In the genomic region with DNA sequence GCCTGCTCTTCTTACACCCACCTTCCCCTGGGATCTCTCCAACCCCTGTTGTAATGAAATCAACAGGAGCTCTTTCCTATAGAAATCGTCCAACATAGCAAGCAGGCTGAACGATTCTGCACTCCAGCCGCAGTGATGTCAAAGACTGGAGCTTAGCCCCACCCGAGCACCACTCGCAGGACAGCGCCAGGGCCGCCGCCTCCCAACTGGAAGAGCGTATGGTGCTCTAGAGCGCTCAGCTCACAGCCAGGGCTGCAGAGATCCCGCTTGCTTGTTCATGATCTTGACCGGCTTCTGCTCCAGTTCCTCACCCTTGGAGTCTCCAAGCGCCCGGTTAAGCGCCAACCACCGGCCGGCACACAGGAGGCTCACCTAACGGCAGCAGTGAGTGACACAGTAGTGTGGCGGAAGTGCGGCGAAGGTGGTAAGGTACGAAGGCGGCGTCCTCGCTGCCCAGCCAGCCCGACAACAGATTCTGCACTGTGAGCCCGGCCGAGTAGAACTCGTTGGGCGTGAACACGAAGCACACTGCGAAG, we compare ENCODE assay signal across 8 mouse cellular contexts. TPM values are rescaled to one million over a fixed set of nuclear protein-coding genes. Genes with fewer than 3 reads are reported as not detected.
DNase-seq lines count a peak whose midpoint lies in the region; ATAC-seq and TF ChIP-seq lines count a peak whose summit lies in the region.

No protein-coding gene starts in this region.

- no peak for TF ChIP-seq CTCF in kidney, adult 2 months (conservative IDR thresholded peaks at IDR 0.05; ENCODE audit: insufficient read depth, insufficient read length, low read depth, low read length)
- no peak for TF ChIP-seq CTCF in Patski (IDR thresholded peaks at IDR 0.05)

- H3K27ac ChIP-seq in kidney, adult 2 months (ENCODE audit: insufficient read depth, low read depth, low read length) = peak overlapping the region; percentile 97
- peak overlapping the region; percentile 97 for H3K27ac ChIP-seq in forebrain, embryonic 15.5 days (replicated peaks)
- H3K27ac ChIP-seq in liver, embryonic 15.5 days (replicated peaks) = peak overlapping the region; percentile 98

- in situ Hi-C loops in Patski (cut with MboI; ENCODE audit: low pct_unique_long_range_greater_than_20kb) = no loop called here

- peak overlapping the region; percentile 96 for H3K4me3 ChIP-seq in kidney, adult 2 months (ENCODE audit: insufficient read depth, low read depth, low read length)
- H3K4me3 ChIP-seq in forebrain, embryonic 15.5 days = peak overlapping the region; percentile 78
- peak overlapping the region; percentile 96 for H3K4me3 ChIP-seq in liver, embryonic 15.5 days (replicated peaks)

- H3K4me1 ChIP-seq in kidney, adult 2 months (ENCODE audit: control insufficient read depth, insufficient read depth, low read length) = peaks cover 12% of the 10 kb centered on the region; the same call in 1 of the 2 replicates
- H3K4me1 ChIP-seq in forebrain, embryonic 15.5 days = peaks cover 47% of the 10 kb centered on the region
- H3K4me1 ChIP-seq in liver, embryonic 15.5 days (replicated peaks) = peaks cover 71% of the 10 kb centered on the region

- POLR2A ChIA-PET in Patski (lab: Charles Lee) = interaction anchor here (1.0 kb wide), 1 partner anchor 19 kb away, joined by 3 read pairs; no protein-coding TSS in a partner anchor

- under 1% methylated on average over 32 of the region's 32 CpGs for WGBS in kidney, adult 2 months
- WGBS in forebrain, embryonic 15.5 days = under 1% methylated on average over 32 of the region's 32 CpGs
- under 1% methylated on average over 32 of the region's 32 CpGs for WGBS in liver, embryonic 15.5 days (ENCODE audit: insufficient replicate concordance)

- H3K27me3 ChIP-seq in kidney, adult 2 months (replicated peaks; ENCODE audit: control insufficient read depth, insufficient read depth, low read length) = no peaks in the 10 kb centered on the region
- H3K27me3 ChIP-seq in Patski = no peaks in the 10 kb centered on the region
- H3K27me3 ChIP-seq in forebrain, embryonic 15.5 days = no peaks in the 10 kb centered on the region
- H3K27me3 ChIP-seq in liver, embryonic 15.5 days = no peaks in the 10 kb centered on the region

- H3K9ac ChIP-seq in forebrain, embryonic 15.5 days (replicated peaks) = peak overlapping the region; percentile 69
- peak overlapping the region; percentile 93 for H3K9ac ChIP-seq in liver, embryonic 15.5 days

- CTCF ChIA-PET in Patski (lab: Charles Lee) = interaction anchor here (0.9 kb wide), 1 partner anchor 14 kb away, joined by 3 read pairs; no protein-coding TSS in a partner anchor

- no peaks in the 10 kb centered on the region for H3K9me3 ChIP-seq in forebrain, embryonic 15.5 days
- no peaks in the 10 kb centered on the region for H3K9me3 ChIP-seq in liver, embryonic 15.5 days (replicated peaks)

- no peak for TF ChIP-seq POLR2A in kidney, adult 2 months (IDR thresholded peaks at IDR 0.05; ENCODE audit: low read depth, low read length)

- DNase-seq in kidney, adult 2 months = no peak
- no peak for DNase-seq in kidney, postnatal 36 days
- DNase-seq in Patski (ENCODE audit: low read depth, low spot score) = no peak
- DNase-seq in urinary bladder, postnatal 14 days (ENCODE audit: low spot score) = no peak
- no peak for DNase-seq in thymus, adult 18-20 months
- DNase-seq in urinary bladder, adult 2 months (ENCODE audit: low spot score) = no peak

- peak; percentile 37 for ATAC-seq in Patski
- ATAC-seq in forebrain, embryonic 15.5 days (replicated peaks) = no peak
- peak; percentile 44 for ATAC-seq in liver, embryonic 15.5 days (ENCODE audit: insufficient read depth)

- peak overlapping the region; percentile 95 for H3K4me2 ChIP-seq in forebrain, embryonic 15.5 days (replicated peaks)
- H3K4me2 ChIP-seq in liver, embryonic 15.5 days = peak overlapping the region; percentile 93

- no peaks in the 10 kb centered on the region for H3K36me3 ChIP-seq in kidney, adult 2 months (ENCODE audit: control insufficient read depth, insufficient read depth, low read length)
- peaks cover 14% of the 10 kb centered on the region for H3K36me3 ChIP-seq in forebrain, embryonic 15.5 days
- peaks cover 53% of the 10 kb centered on the region for H3K36me3 ChIP-seq in liver, embryonic 15.5 days (replicated peaks)

RNA-seq across cellular contexts. Expression of gene Tacc3, which starts 0.6 kb away (rescaled TPM):
- 2.3 and 2.6 TPM in 2 replicates for polyA plus RNA-seq in kidney, adult 2 months (2012; rRNA removed)
- 63.4 TPM for polyA plus RNA-seq in Patski (2021)
- 91.5 and 98.2 TPM in 2 replicates for polyA plus RNA-seq in forebrain, embryonic 15.5 days (2015; fragmentation: Nextera tagmentation; extraction: Ambion mirVana)
- 134 and 140 TPM in 2 replicates for polyA plus RNA-seq in liver, embryonic 15.5 days (2015; fragmentation: Nextera tagmentation; extraction: Ambion mirVana)
- polyA plus RNA-seq in urinary bladder, adult 2 months (2012; rRNA removed) = 6.6 and 6.9 TPM in 2 replicates

RNA-seq across cellular contexts. Expression of gene Tmem129, which starts 0.9 kb away (rescaled TPM):
- 47.4 and 51.2 TPM in 2 replicates for polyA plus RNA-seq in kidney, adult 2 months (2012; rRNA removed)
- polyA plus RNA-seq in Patski (2021) = 40.5 TPM
- 31.0 and 35.0 TPM in 2 replicates for polyA plus RNA-seq in forebrain, embryonic 15.5 days (2015; fragmentation: Nextera tagmentation; extraction: Ambion mirVana)
- polyA plus RNA-seq in liver, embryonic 15.5 days (2015; fragmentation: Nextera tagmentation; extraction: Ambion mirVana) = 20.6 and 23.1 TPM in 2 replicates
- polyA plus RNA-seq in urinary bladder, adult 2 months (2012; rRNA removed) = 30.9 and 39.0 TPM in 2 replicates

RNA-seq across cellular contexts. Expression of gene Slbp, which starts 4.9 kb away (rescaled TPM):
- 12.7 and 15.7 TPM in 2 replicates for polyA plus RNA-seq in kidney, adult 2 months (2012; rRNA removed)
- polyA plus RNA-seq in Patski (2021) = 77.3 TPM
- 129 and 141 TPM in 2 replicates for polyA plus RNA-seq in forebrain, embryonic 15.5 days (2015; fragmentation: Nextera tagmentation; extraction: Ambion mirVana)
- polyA plus RNA-seq in liver, embryonic 15.5 days (2015; fragmentation: Nextera tagmentation; extraction: Ambion mirVana) = 246 and 270 TPM in 2 replicates
- polyA plus RNA-seq in urinary bladder, adult 2 months (2012; rRNA removed) = 24.1 and 28.1 TPM in 2 replicates

RNA-seq across cellular contexts. Expression of gene Gm9903, which starts 27.6 kb away (rescaled TPM):
- polyA plus RNA-seq in kidney, adult 2 months (2012; rRNA removed) = 0.64 and 0.77 TPM in 2 replicates
- 0.56 TPM for polyA plus RNA-seq in Patski (2021)
- 0.60 and 0.75 TPM in 2 replicates for polyA plus RNA-seq in forebrain, embryonic 15.5 days (2015; fragmentation: Nextera tagmentation; extraction: Ambion mirVana)
- 0.08 TPM in 2 replicates for polyA plus RNA-seq in liver, embryonic 15.5 days (2015; fragmentation: Nextera tagmentation; extraction: Ambion mirVana)
- 1.0 and 1.1 TPM in 2 replicates for polyA plus RNA-seq in urinary bladder, adult 2 months (2012; rRNA removed)

RNA-seq across cellular contexts. Expression of gene Fam53a, which starts 27.9 kb away (rescaled TPM):
- polyA plus RNA-seq in kidney, adult 2 months (2012; rRNA removed) = 20.8 and 27.1 TPM in 2 replicates
- 48.0 TPM for polyA plus RNA-seq in Patski (2021)
- 44.0 and 47.8 TPM in 2 replicates for polyA plus RNA-seq in forebrain, embryonic 15.5 days (2015; fragmentation: Nextera tagmentation; extraction: Ambion mirVana)
- 18.3 and 19.7 TPM in 2 replicates for polyA plus RNA-seq in liver, embryonic 15.5 days (2015; fragmentation: Nextera tagmentation; extraction: Ambion mirVana)
- 20.9 and 24.2 TPM in 2 replicates for polyA plus RNA-seq in urinary bladder, adult 2 months (2012; rRNA removed)
